Mouse (Mus musculus) CH12.LX (cell line): ENCODE measurements around the gene Col23a1. TPM values are rescaled to one million over a fixed set of nuclear protein-coding genes. Genes with fewer than 3 reads are reported as not detected.
A peak's percentile ranks its signal among the peaks of the same experiment; 100 is the strongest.

Source experiments
- DNase-seq: peaks from one replicate; pipeline ENCODE4 v3.0.0-alpha.2; 2013; ENCODE audit errors: extremely low read depth
- H3K27ac ChIP-seq: 2 replicates; pipeline ENCODE4 v1.5.1; 2012; ENCODE audit warnings: low read depth, mild to moderate bottlenecking, control low read depth, moderate library complexity; ENCODE audit not compliant: insufficient read depth
- H3K27me3 ChIP-seq: replicated peaks from 2 replicates; pipeline ENCODE3; 2012; ENCODE audit warnings: inconsistent platforms
- H3K36me3 ChIP-seq, 2 experiments: replicated peaks in 1 of 2; 2 replicates each; pipeline versions ENCODE3 to v1.6.1; 2012; ENCODE audit warnings: inconsistent platforms in 1 of 2, low read length in 1 of 2, mild to moderate bottlenecking in 1 of 2, mixed read lengths in 1 of 2, moderate library complexity in 1 of 2; ENCODE audit not compliant: control insufficient read depth in 1 of 2, insufficient read depth in 1 of 2
- H3K4me1 ChIP-seq, 2 experiments: 2 replicates each; pipeline ENCODE4 v1.6.1; 2012; ENCODE audit warnings: inconsistent platforms in 1 of 2, moderate library complexity in 1 of 2; ENCODE audit not compliant: insufficient read depth in 2 of 2, control insufficient read depth in 1 of 2
- H3K4me2 ChIP-seq: 2 replicates; pipeline ENCODE4 v1.6.1; 2012; ENCODE audit warnings: low read depth, mild to moderate bottlenecking, control low read depth; ENCODE audit not compliant: poor library complexity, insufficient read depth, severe bottlenecking
- H3K4me3 ChIP-seq, 3 experiments: fragments of 150-350 bp in 1 of 3; sonication (generic) in 1 of 3; replicated peaks in 1 of 3; 2 replicates each; pipeline versions ENCODE3 to v1.5.1; 2011 to 2012; ENCODE audit warnings: low read depth in 2 of 3, low read length in 2 of 3, mild to moderate bottlenecking in 2 of 3, moderate library complexity in 2 of 3, control low read depth in 1 of 3, improper control_type of control experiment in 1 of 3, inconsistent platforms in 1 of 3, mixed read lengths in 1 of 3; ENCODE audit not compliant: poor library complexity in 1 of 3
- H3K79me2 ChIP-seq: replicated peaks from 2 replicates; pipeline ENCODE4 v1.6.1; 2012; ENCODE audit warnings: mild to moderate bottlenecking, moderate library complexity; ENCODE audit not compliant: control insufficient read depth, poor library complexity, insufficient read depth, severe bottlenecking; ENCODE audit errors: extremely low read depth
- H3K9ac ChIP-seq: 2 replicates; pipeline ENCODE4 v1.6.1; 2012; ENCODE audit warnings: low read depth, mild to moderate bottlenecking, control low read depth, moderate library complexity; ENCODE audit not compliant: insufficient read depth
- H3K9me3 ChIP-seq: replicated peaks from 2 replicates; pipeline ENCODE3; 2012; ENCODE audit warnings: low read length, inconsistent platforms, mixed read lengths
- BHLHE40 ChIP-seq: IDR thresholded peaks from 2 replicates; pipeline ENCODE4 v1.6.1; 2011; ENCODE audit warnings: mild to moderate bottlenecking, low read depth, low read length, improper control_type of control experiment
- CTCF ChIP-seq, 2 experiments: IDR thresholded peaks in 1 of 2; conservative IDR thresholded peaks in 1 of 2; 2 replicates each; pipeline ENCODE4 v1.5.1; 2011 to 2012; ENCODE audit warnings: low read depth in 2 of 2, low read length in 2 of 2, improper control_type of control experiment in 1 of 2, inconsistent platforms in 1 of 2, mild to moderate bottlenecking in 1 of 2, moderate library complexity in 1 of 2
- GABPA ChIP-seq: IDR thresholded peaks from 2 replicates; pipeline ENCODE4 v1.6.1; 2012; ENCODE audit warnings: low read depth, low read length, improper control_type of control experiment, inconsistent platforms; ENCODE audit not compliant: insufficient replicate concordance
- JUND ChIP-seq: conservative IDR thresholded peaks from 2 replicates; pipeline ENCODE4 v1.6.1; 2011; ENCODE audit warnings: low read depth, low read length, improper control_type of control experiment
- KAT2A ChIP-seq: IDR thresholded peaks from 2 replicates; pipeline ENCODE4 v1.6.1; 2012; ENCODE audit warnings: low read length, improper control_type of control experiment, inconsistent platforms; ENCODE audit not compliant: insufficient replicate concordance
- MEF2A ChIP-seq: IDR thresholded peaks from 2 replicates; pipeline ENCODE4 v1.6.1; 2014; ENCODE audit warnings: low read depth, mild to moderate bottlenecking, inconsistent platforms, low read length, improper control_type of control experiment, borderline replicate concordance
- MXI1 ChIP-seq: IDR thresholded peaks from 2 replicates; pipeline ENCODE4 v1.6.1; 2011; ENCODE audit warnings: mild to moderate bottlenecking, low read depth, low read length, improper control_type of control experiment
- MYC ChIP-seq: IDR thresholded peaks from 2 replicates; pipeline ENCODE4 v1.6.1; 2011; ENCODE audit warnings: low read depth, mild to moderate bottlenecking, improper control_type of control experiment, low read length
- NELFE ChIP-seq: IDR thresholded peaks from 2 replicates; pipeline ENCODE4 v1.6.1; 2011; ENCODE audit warnings: low read depth, low read length, improper control_type of control experiment
- POLR2A ChIP-seq: IDR thresholded peaks from 2 replicates; pipeline ENCODE4 v1.6.1; 2011; ENCODE audit warnings: low read depth, mild to moderate bottlenecking, improper control_type of control experiment, low read length
- POLR2AphosphoS2 ChIP-seq: IDR thresholded peaks from 2 replicates; pipeline ENCODE4 v1.6.1; 2011; ENCODE audit warnings: low read depth, low read length, improper control_type of control experiment
- RAD21 ChIP-seq: IDR thresholded peaks from 2 replicates; pipeline ENCODE4 v1.6.1; 2011; ENCODE audit warnings: low read depth, mild to moderate bottlenecking, low read length, improper control_type of control experiment, moderate library complexity
- SMC3 ChIP-seq: IDR thresholded peaks from 2 replicates; pipeline ENCODE4 v1.6.1; 2011; ENCODE audit warnings: low read depth, low read length, improper control_type of control experiment
- TBP ChIP-seq: conservative IDR thresholded peaks from 2 replicates; pipeline ENCODE4 v1.6.1; 2011; ENCODE audit warnings: low read depth, low read length, improper control_type of control experiment
- USF1 ChIP-seq: IDR thresholded peaks from 2 replicates; pipeline ENCODE4 v1.6.1; 2014; ENCODE audit warnings: low read depth, mild to moderate bottlenecking, inconsistent platforms, low read length, improper control_type of control experiment
- USF2 ChIP-seq: conservative IDR thresholded peaks from 2 replicates; pipeline ENCODE4 v1.6.1; 2011; ENCODE audit warnings: low read depth, low read length, improper control_type of control experiment
- dilution Hi-C: fragments of 300-500 bp; cut with MboI; formaldehyde crosslinking; loops from 2 replicates; pipeline ENCODE4 v1.14.3; 2020; ENCODE audit warnings: low sequenced_read_pairs; ENCODE audit not compliant: extremely low pct_unique_long_range_greater_than_20kb, extremely low pct_ligation_motif_present
- in situ Hi-C: fragments of 300-500 bp; cut with MboI; formaldehyde crosslinking; loops from 3 replicates; pipeline ENCODE4 v1.14.3; 2019; ENCODE audit warnings: low sequenced_read_pairs, low pct_ligation_motif_present, low pct_unique_long_range_greater_than_20kb, mixed read lengths
- polyA plus RNA-seq: library from polyadenylated mRNA; unstranded; fragments of >175 nt; gene quantifications from 2 replicates; pipeline ENCODE4 v1.2.1, GENCODE M21; 2012; ENCODE audit warnings: low read depth; ENCODE audit not compliant: insufficient read length
- total RNA-seq, 2 experiments: library from RNA; depleted of rRNA; stranded (reverse); fragments of 300-350 nt in 1 of 2; fragments of >200 nt in 1 of 2; gene quantifications; 2 replicates each; pipeline ENCODE4 v1.2.3; 2012 to 2014

Gene Col23a1
- total and polyA plus RNA-seq, 3 experiments = 0.04 to 0.20 (median 0.08) TPM

GRCm38 (mm10) chr11:51242897-51243296 is 46.8 kb upstream of the Col23a1 start:
- dilution Hi-C loops = no loop called here
- Histone ChIP-seq H3K36me3 (no peaks in the 10 kb centered on the region), H3K27me3 (peaks cover 4% of the 10 kb centered on the region), H3K79me2 (no peaks in the 10 kb centered on the region), H3K9me3 (no peaks in the 10 kb centered on the region), H3K9ac (no peak overlapping the region), H3K4me2 (no peak overlapping the region), H3K4me1 (no peaks in the 10 kb centered on the region), H3K4me3 (no peak overlapping the region), H3K27ac (no peak overlapping the region)
- peak; percentile 7 for DNase-seq
- in situ Hi-C loops = no loop called here
- TF ChIP-seq SMC3 = peak; percentile 55
- no peak for TF ChIP-seq NELFE
- no peak for TF ChIP-seq POLR2A
- peak; percentile 55 for TF ChIP-seq RAD21
- peak in 1 of 2 experiments; percentile 61; a peak in 2 of 4 replicates for TF ChIP-seq CTCF (conservative IDR thresholded peaks at IDR 0.05 in 1 of 2, IDR thresholded peaks at IDR 0.05 in 1 of 2; ENCODE audit: low read depth in 2 of 2, low read length in 2 of 2)

GRCm38 (mm10) chr11:51257006-51257405 is 32.7 kb upstream of the Col23a1 start:
- Histone ChIP-seq H3K79me2 (no peaks in the 10 kb centered on the region), H3K27me3 (peaks cover 37% of the 10 kb centered on the region), H3K4me1 (peaks cover 2 to 5% of the 10 kb centered on the region in 2 experiments; a peak in 1 of 4 replicates), H3K27ac (no peak overlapping the region), H3K9me3 (no peaks in the 10 kb centered on the region), H3K4me3 (no peak overlapping the region), H3K36me3 (no peaks in the 10 kb centered on the region), H3K9ac (no peak overlapping the region), H3K4me2 (no peak overlapping the region)
- TF ChIP-seq MYC (no peak), RAD21 (no peak), KAT2A (no peak), MEF2A (no peak), POLR2AphosphoS2 (no peak), USF2 (no peak), BHLHE40 (no peak), TBP (no peak), JUND (no peak)
- dilution Hi-C loops (no loop called here), in situ Hi-C loops (loop anchor here (25.0 kb wide), 1 partner anchor 455 kb away; no protein-coding TSS in a partner anchor)
- DNase-seq = no peak

- TF ChIP-seq USF1 (no peak), GABPA (no peak), MXI1 (no peak), MYC (no peak)
- Histone ChIP-seq H3K4me2 (peak within 1 kb of the TSS; percentile 80), H3K9ac (peak within 1 kb of the TSS; percentile 73), H3K27ac (peak within 1 kb of the TSS; percentile 19; the same call in 1 of the 2 replicates), H3K27me3 (peaks cover 20% of the 10 kb centered on the region), H3K4me1 (peaks cover 0 to 13% of the 10 kb centered on the region in 2 experiments; a peak in 2 of 4 replicates), H3K4me3 (peak within 1 kb of the TSS; percentile 55 to 94 (median 63)), H3K79me2 (peaks cover 36% of the 10 kb centered on the region), H3K9me3 (no peaks in the 10 kb centered on the region), H3K36me3 (peaks cover 2 to 10% of the 10 kb centered on the region in 2 experiments)
- dilution Hi-C loops (no loop called here), in situ Hi-C loops (loop anchor here (25.0 kb wide), 1 partner anchor 451 kb away; no protein-coding TSS in a partner anchor)
- DNase-seq = no peak
Observed at GRCm38 (mm10) chr11:51261680-51262219, 28.0 kb upstream of the Col23a1 start, which contains the start of gene Clk4. TSS of gene Clk4 (plus strand) at chr11:51261730.
